Mouse (Mus musculus) embryonic facial prominence, embryonic 13.5 days (tissue): ENCODE data around the gene Amotl2. TPM values are rescaled to one million over a fixed set of nuclear protein-coding genes. Genes with fewer than 3 reads are reported as not detected.

Experiments
- ATAC-seq: fragments of 200-750 bp; cut with Nextera tagmentation; 2 replicates; pipeline ENCODE4 v1.8.0; 2017; ENCODE audit warnings: low read depth; ENCODE audit not compliant: insufficient number of reproducible peaks, insufficient read depth, low FRiP score, low TSS enrichment
- H3K27ac ChIP-seq: fragments of 300-500 bp; sonication (generic); 2 replicates; pipeline ENCODE4 v1.5.1; 2015; ENCODE audit warnings: moderate library complexity, mild to moderate bottlenecking, inconsistent platforms
- H3K27me3 ChIP-seq: fragments of 300-500 bp; sonication (generic); 2 replicates; pipeline ENCODE4 v1.6.1; 2015; ENCODE audit warnings: mild to moderate bottlenecking, inconsistent platforms
- H3K36me3 ChIP-seq: fragments of 300-500 bp; sonication (generic); 2 replicates; pipeline ENCODE4 v1.6.1; 2015; ENCODE audit warnings: mild to moderate bottlenecking, inconsistent platforms
- H3K4me1 ChIP-seq: fragments of 300-500 bp; sonication (generic); 2 replicates; pipeline ENCODE4 v1.6.1; 2015; ENCODE audit warnings: inconsistent platforms
- H3K4me2 ChIP-seq: fragments of 300-500 bp; sonication (generic); 2 replicates; pipeline ENCODE4 v1.6.1; 2015; ENCODE audit warnings: moderate library complexity, mild to moderate bottlenecking, inconsistent platforms
- H3K4me3 ChIP-seq: fragments of 300-500 bp; sonication (generic); 2 replicates; pipeline ENCODE4 v1.5.1; 2015; ENCODE audit warnings: mild to moderate bottlenecking, inconsistent platforms
- H3K9ac ChIP-seq: fragments of 300-500 bp; sonication (generic); 2 replicates; pipeline ENCODE4 v1.6.1; 2015; ENCODE audit warnings: mild to moderate bottlenecking, inconsistent platforms
- H3K9me3 ChIP-seq: fragments of 300-500 bp; sonication (generic); 2 replicates; pipeline ENCODE4 v1.6.1; 2016; ENCODE audit warnings: inconsistent platforms
- WGBS: fragments of 180-500 bp; shearing (Covaris S2); methylation state at CpG from one replicate; pipeline ENCODE4 v1.1.7; 2015; ENCODE audit warnings: mixed read lengths; 5-methylcytosine and 5-hydroxymethylcytosine counted together
- polyA plus RNA-seq: library from polyadenylated mRNA; unstranded; fragments of >200 nt; fragmentation: Nextera tagmentation; extraction: Ambion mirVana; gene quantifications from 2 replicates; pipeline ENCODE4 v1.2.1, GENCODE M21; 2015

Amotl2 gene
- polyA plus RNA-seq: 54.0 and 55.8 TPM in 2 replicates

GRCm38 (mm10) chr9:102716481-102717163, at the start of gene Amotl2:
TSS of gene Amotl2 (plus strand) at chr9:102716672.
- 4% methylated on average over 22 of the region's 22 CpGs for WGBS
- H3K36me3 ChIP-seq: peaks cover 18% of the 10 kb centered on the region
- H3K27ac ChIP-seq: peak within 1 kb of the TSS; percentile 98
- H3K4me1 ChIP-seq: peaks cover 58% of the 10 kb centered on the region
- no peak for ATAC-seq
- H3K4me3 ChIP-seq: peak within 1 kb of the TSS; percentile 91
- H3K9ac ChIP-seq: peak within 1 kb of the TSS; percentile 99
- H3K9me3 ChIP-seq: no peaks in the 10 kb centered on the region
- H3K4me2 ChIP-seq: peak within 1 kb of the TSS; percentile 86
- no peaks in the 10 kb centered on the region for H3K27me3 ChIP-seq

- peak overlapping the region; percentile 16 for H3K27ac ChIP-seq
- no peaks in the 10 kb centered on the region for H3K27me3 ChIP-seq
- no peaks in the 10 kb centered on the region for H3K9me3 ChIP-seq
- no peaks in the 10 kb centered on the region for H3K36me3 ChIP-seq
- no peak for ATAC-seq
- no peak overlapping the region for H3K4me3 ChIP-seq
- H3K4me1 ChIP-seq: peaks cover 12% of the 10 kb centered on the region; the same call in 1 of the 2 replicates
- H3K9ac ChIP-seq: no peak overlapping the region
- H3K4me2 ChIP-seq: no peak overlapping the region
- 22% methylated on average over 6 of the region's 6 CpGs for WGBS
These were observed 48.4 kb upstream of the Amotl2 start for GRCm38 (mm10) chr9:102668115-102668514.

- H3K9me3 ChIP-seq: no peaks in the 10 kb centered on the region
These were observed 47.6 kb upstream of the Amotl2 start for GRCm38 (mm10) chr9:102668906-102669305.

GRCm38 (mm10) chr9:102673381-102673780, 43.1 kb upstream of the Amotl2 start:
- Histone ChIP-seq H3K9me3 (no peaks in the 10 kb centered on the region), H3K36me3 (no peaks in the 10 kb centered on the region), H3K4me3 (no peak overlapping the region), H3K27me3 (no peaks in the 10 kb centered on the region), H3K9ac (no peak overlapping the region), H3K27ac (peak overlapping the region; percentile 7; the same call in 1 of the 2 replicates), H3K4me1 (peaks cover 8% of the 10 kb centered on the region; the same call in 1 of the 2 replicates), H3K4me2 (no peak overlapping the region)
- WGBS: 63% methylated on average over 7 of the region's 7 CpGs
- ATAC-seq: no peak

More at GRCm38 (mm10) chr9:102668906-102669305, 47.6 kb upstream of the Amotl2 start:
- Histone ChIP-seq H3K4me1 (peaks cover 16% of the 10 kb centered on the region; the same call in 1 of the 2 replicates), H3K27ac (no peak overlapping the region), H3K36me3 (no peaks in the 10 kb centered on the region), H3K4me3 (no peak overlapping the region), H3K27me3 (no peaks in the 10 kb centered on the region), H3K9ac (no peak overlapping the region), H3K4me2 (no peak overlapping the region)
- ATAC-seq: no peak
- WGBS: 86% methylated on average over 12 of the region's 12 CpGs

- Histone ChIP-seq H3K4me2 (no peak overlapping the region), H3K4me3 (no peak overlapping the region), H3K27ac (no peak overlapping the region), H3K4me1 (peaks cover 6% of the 10 kb centered on the region; the same call in 1 of the 2 replicates), H3K9ac (no peak overlapping the region), H3K9me3 (no peaks in the 10 kb centered on the region), H3K27me3 (no peaks in the 10 kb centered on the region), H3K36me3 (no peaks in the 10 kb centered on the region)
- ATAC-seq: no peak
- 82% methylated on average over 5 of the region's 5 CpGs for WGBS
These were observed 40.5 kb upstream of the Amotl2 start for GRCm38 (mm10) chr9:102675922-102676321.

GRCm38 (mm10) chr9:102681470-102681869, 35.0 kb upstream of the Amotl2 start:
- H3K27ac ChIP-seq: peak overlapping the region; percentile 12

GRCm38 (mm10) chr9:102687943-102688342, 28.5 kb upstream of the Amotl2 start:
- H3K4me1 ChIP-seq: peaks cover 45% of the 10 kb centered on the region
- H3K27ac ChIP-seq: 0 out of 2 replicates have a peak overlapping the region, but pooled peaks have one; percentile 29
- WGBS: 21% methylated on average over 4 of the region's 4 CpGs
- H3K36me3 ChIP-seq: no peaks in the 10 kb centered on the region
- ATAC-seq: no peak; the same call in 1 of the 2 replicates
- H3K27me3 ChIP-seq: peaks cover 6% of the 10 kb centered on the region
- H3K4me3 ChIP-seq: no peak overlapping the region
- H3K9ac ChIP-seq: no peak overlapping the region
- H3K4me2 ChIP-seq: no peak overlapping the region
- no peaks in the 10 kb centered on the region for H3K9me3 ChIP-seq

More at GRCm38 (mm10) chr9:102681470-102681869, 35.0 kb upstream of the Amotl2 start:
- no peaks in the 10 kb centered on the region for H3K9me3 ChIP-seq
- no peak for ATAC-seq
- no peak overlapping the region for H3K9ac ChIP-seq
- H3K4me2 ChIP-seq: no peak overlapping the region
- no peak overlapping the region for H3K4me3 ChIP-seq
- 28% methylated on average over 7 of the region's 7 CpGs for WGBS
- no peaks in the 10 kb centered on the region for H3K36me3 ChIP-seq
- H3K27me3 ChIP-seq: no peaks in the 10 kb centered on the region
- H3K4me1 ChIP-seq: peaks cover 9% of the 10 kb centered on the region

- WGBS: 3% methylated on average over 13 of the region's 13 CpGs
- H3K4me3 ChIP-seq: peak overlapping the region; percentile 56
- H3K9me3 ChIP-seq: no peaks in the 10 kb centered on the region
- peaks cover 6% of the 10 kb centered on the region for H3K27me3 ChIP-seq
- H3K27ac ChIP-seq: peak overlapping the region; percentile 55
- no peaks in the 10 kb centered on the region for H3K36me3 ChIP-seq
- peaks cover 48% of the 10 kb centered on the region for H3K4me1 ChIP-seq
- peak overlapping the region; percentile 97 for H3K4me2 ChIP-seq
- peak overlapping the region; percentile 71 for H3K9ac ChIP-seq
- no peak; the same call in 1 of the 2 replicates for ATAC-seq
These were observed 27.0 kb upstream of the Amotl2 start for GRCm38 (mm10) chr9:102689406-102689939.

GRCm38 (mm10) chr9:102689940-102690642, 26.4 kb upstream of the Amotl2 start:
- H3K4me2 ChIP-seq: peak overlapping the region; percentile 97
- WGBS: under 1% methylated on average over 44 of the region's 44 CpGs
- H3K27me3 ChIP-seq: peaks cover 6% of the 10 kb centered on the region
- peak overlapping the region; percentile 55 for H3K27ac ChIP-seq
- peak overlapping the region; percentile 71 for H3K9ac ChIP-seq
- peak; percentile 71 for ATAC-seq
- H3K4me1 ChIP-seq: peaks cover 48% of the 10 kb centered on the region
- no peaks in the 10 kb centered on the region for H3K9me3 ChIP-seq
- no peaks in the 10 kb centered on the region for H3K36me3 ChIP-seq
- peak overlapping the region; percentile 56 for H3K4me3 ChIP-seq

- peak overlapping the region; percentile 56 for H3K4me3 ChIP-seq
- peak overlapping the region; percentile 97 for H3K4me2 ChIP-seq
- 5% methylated on average over 15 of the region's 15 CpGs for WGBS
- H3K27ac ChIP-seq: peak overlapping the region; percentile 55
- H3K36me3 ChIP-seq: no peaks in the 10 kb centered on the region
- peak overlapping the region; percentile 71 for H3K9ac ChIP-seq
- H3K9me3 ChIP-seq: no peaks in the 10 kb centered on the region
- peaks cover 6% of the 10 kb centered on the region for H3K27me3 ChIP-seq
- H3K4me1 ChIP-seq: peaks cover 48% of the 10 kb centered on the region
- no peak for ATAC-seq
These were observed 25.6 kb upstream of the Amotl2 start for GRCm38 (mm10) chr9:102690891-102691290.
